Mouse (Mus musculus): Measurements from ENCODE around the gene Synpo2.

DNA sequence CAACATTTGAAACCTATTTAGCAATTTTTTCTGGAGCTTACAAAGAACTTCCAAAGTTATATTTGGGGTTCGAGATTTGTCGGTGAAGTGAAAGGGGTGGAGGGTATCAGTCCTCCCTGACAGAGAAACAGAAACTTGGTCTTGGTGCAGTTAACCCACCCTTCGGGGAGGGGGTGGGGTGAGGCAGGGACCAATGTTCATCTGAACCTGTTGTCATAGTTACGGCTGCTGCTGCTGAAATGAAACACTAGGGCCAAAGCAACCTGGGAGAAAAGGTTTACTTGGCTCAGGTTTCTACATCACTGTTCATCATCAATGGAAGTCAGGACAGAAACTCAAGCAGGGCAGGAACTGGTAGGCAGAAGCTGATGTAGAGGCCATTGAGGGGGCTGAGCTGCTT, 66.6 kb downstream of the Synpo2 start:
- TF ChIP-seq CTCF (IDR thresholded peaks at IDR 0.05), result no peak
- TF ChIP-seq EP300 (IDR thresholded peaks at IDR 0.05), result no peak

All from lung, postnatal 0 days (tissue).